Mouse (Mus musculus) liver, postnatal 0 days (tissue): ENCODE measurements around the gene Gatb.

Experiments
- CTCF ChIP-seq: sonication (generic); IDR thresholded peaks from 2 replicates; pipeline ENCODE4 v1.5.1; 2016; ENCODE audit warnings: antibody characterized with exemption, low read depth
- EP300 ChIP-seq: IDR thresholded peaks from 2 replicates; pipeline ENCODE4 v1.6.1; 2016; ENCODE audit warnings: antibody characterized with exemption, low read depth, mild to moderate bottlenecking

- TF ChIP-seq CTCF = no peak
- no peak for TF ChIP-seq EP300
These were observed 43.2 kb upstream of the Gatb start for GRCm38 (mm10) chr3:85530601-85531161.
